Mouse (Mus musculus) kidney, postnatal 0 days (tissue): ENCODE measurements at regions not wholly inside any gene's neighbourhood (a gene's known extent, or its start where the extent isn't known, plus 50 kb on each side); places are given as distances from the start of the nearest gene placed in this dataset.

ENCODE experiments used
- ATAC-seq: fragments of 200-750 bp; cut with Nextera tagmentation; replicated peaks from 2 replicates; pipeline ENCODE4 v1.8.0; 2017; ENCODE audit warnings: low read depth, moderate number of reproducible peaks, moderate TSS enrichment, moderate library complexity; ENCODE audit not compliant: low FRiP score
- DNase-seq: peaks from one replicate; pipeline ENCODE4 v3.0.0-alpha.2; 2016; ENCODE audit warnings: low spot score
- H3K27ac ChIP-seq: fragments of 300-500 bp; sonication (generic); 2 replicates; pipeline ENCODE4 v1.5.1; 2014; ENCODE audit warnings: mild to moderate bottlenecking
- H3K27me3 ChIP-seq: fragments of 300-500 bp; sonication (generic); 2 replicates; pipeline ENCODE4 v1.6.1; 2014; ENCODE audit warnings: low read length, mixed read lengths; ENCODE audit not compliant: insufficient read depth
- H3K36me3 ChIP-seq: fragments of 300-500 bp; sonication (generic); 2 replicates; pipeline ENCODE4 v1.6.1; 2014; ENCODE audit warnings: low read length, mixed read lengths; ENCODE audit not compliant: insufficient read depth
- H3K4me1 ChIP-seq: fragments of 300-500 bp; sonication (generic); replicated peaks from 2 replicates; pipeline ENCODE4 v1.6.1; 2014; ENCODE audit warnings: antibody characterized with exemption, low read length, mixed read lengths; ENCODE audit not compliant: insufficient read depth
- H3K4me2 ChIP-seq: fragments of 300-500 bp; sonication (generic); 2 replicates; pipeline ENCODE4 v1.6.1; 2014; ENCODE audit warnings: mild to moderate bottlenecking, low read length, moderate library complexity, mixed read lengths
- H3K4me3 ChIP-seq: fragments of 300-500 bp; sonication (generic); replicated peaks from 2 replicates; pipeline ENCODE4 v1.5.1; 2014; ENCODE audit warnings: low read depth, low read length
- H3K9ac ChIP-seq: fragments of 300-500 bp; sonication (generic); 2 replicates; pipeline ENCODE4 v1.6.1; 2014; ENCODE audit warnings: low read depth, low read length
- H3K9me3 ChIP-seq: fragments of 300-500 bp; sonication (generic); replicated peaks from 2 replicates; pipeline ENCODE4 v1.6.1; 2016; ENCODE audit warnings: low read length, inconsistent platforms, mixed read lengths
- CTCF ChIP-seq: IDR thresholded peaks from 2 replicates; pipeline ENCODE4 v1.5.1; 2016; ENCODE audit warnings: antibody characterized with exemption, low read depth, mild to moderate bottlenecking, moderate library complexity
- whole genome bisulfite sequencing: fragments of 180-500 bp; shearing (Covaris S2); extraction: QIAGEN DNeasy Blood & Tissue Kit; methylation state at CpG from one replicate; pipeline ENCODE4 v1.1.7; 2014; 5-methylcytosine and 5-hydroxymethylcytosine counted together

- no peaks in the 10 kb centered on the region for H3K4me1 ChIP-seq
- H3K4me3 ChIP-seq: no peak overlapping the region
- no peak for ATAC-seq
- no peak overlapping the region for H3K9ac ChIP-seq
- DNase-seq: peak; percentile 2
- WGBS: 66% methylated on average over 3 of the region's 3 CpGs
- H3K36me3 ChIP-seq: no peaks in the 10 kb centered on the region
- no peak for TF ChIP-seq CTCF
- no peaks in the 10 kb centered on the region for H3K27me3 ChIP-seq
- H3K4me2 ChIP-seq: no peak overlapping the region
- no peaks in the 10 kb centered on the region for H3K9me3 ChIP-seq
- H3K27ac ChIP-seq: no peak overlapping the region
These were observed 440.4 kb upstream of the Dppa4 start for GRCm38 (mm10) chr16:47843169-47843568.

- ATAC-seq (no peak), DNase-seq (no peak)
- Histone ChIP-seq H3K4me1 (no peaks in the 10 kb centered on the region), H3K4me3 (no peak overlapping the region), H3K36me3 (no peaks in the 10 kb centered on the region), H3K27ac (no peak overlapping the region), H3K4me2 (no peak overlapping the region), H3K9ac (no peak overlapping the region), H3K9me3 (no peaks in the 10 kb centered on the region), H3K27me3 (no peaks in the 10 kb centered on the region)
- TF ChIP-seq CTCF: no peak
- 69% methylated on average over 1 of the region's 1 CpGs for WGBS
These were observed 431.9 kb upstream of the Dppa4 start for GRCm38 (mm10) chr16:47851631-47852030.

GRCm38 (mm10) chr16:47859840-47860239, 423.7 kb upstream of the Dppa4 start:
- ATAC-seq: no peak

GRCm38 (mm10) chr16:47875258-47875657, 408.3 kb upstream of the Dppa4 start:
- DNase-seq: no peak
- Histone ChIP-seq H3K9me3 (no peaks in the 10 kb centered on the region), H3K4me3 (no peak overlapping the region), H3K36me3 (no peaks in the 10 kb centered on the region), H3K27me3 (no peaks in the 10 kb centered on the region), H3K9ac (no peak overlapping the region), H3K4me1 (no peaks in the 10 kb centered on the region), H3K4me2 (no peak overlapping the region), H3K27ac (no peak overlapping the region)
- no peak for ATAC-seq
- TF ChIP-seq CTCF: no peak
- WGBS: 75% methylated on average over 1 of the region's 1 CpGs

More at GRCm38 (mm10) chr16:47859840-47860239, 423.7 kb upstream of the Dppa4 start:
- WGBS: 80% methylated on average over 3 of the region's 3 CpGs
- Histone ChIP-seq H3K4me2 (no peak overlapping the region), H3K9me3 (no peaks in the 10 kb centered on the region), H3K4me3 (no peak overlapping the region), H3K4me1 (no peaks in the 10 kb centered on the region), H3K36me3 (no peaks in the 10 kb centered on the region), H3K27me3 (no peaks in the 10 kb centered on the region), H3K27ac (no peak overlapping the region), H3K9ac (no peak overlapping the region)
- no peak for TF ChIP-seq CTCF
- DNase-seq: no peak

GRCm38 (mm10) chr16:47883476-47883875, 400.1 kb upstream of the Dppa4 start:
- H3K4me2 ChIP-seq: no peak overlapping the region
- 97% methylated on average over 1 of the region's 1 CpGs for WGBS
- no peak for ATAC-seq
- no peaks in the 10 kb centered on the region for H3K9me3 ChIP-seq
- no peak overlapping the region for H3K9ac ChIP-seq
- H3K36me3 ChIP-seq: no peaks in the 10 kb centered on the region
- peak; percentile 52 for TF ChIP-seq CTCF
- DNase-seq: peak; percentile 6
- no peak overlapping the region for H3K4me3 ChIP-seq
- H3K27me3 ChIP-seq: no peaks in the 10 kb centered on the region
- no peak overlapping the region for H3K27ac ChIP-seq
- no peaks in the 10 kb centered on the region for H3K4me1 ChIP-seq

- DNase-seq (no peak), ATAC-seq (no peak)
- no peak for TF ChIP-seq CTCF
- H3K27me3 ChIP-seq: no peaks in the 10 kb centered on the region
- H3K9me3 ChIP-seq: no peaks in the 10 kb centered on the region
- no peak overlapping the region for H3K27ac ChIP-seq
- 84% methylated on average over 4 of the region's 4 CpGs for whole genome bisulfite sequencing
- H3K4me1 ChIP-seq: no peaks in the 10 kb centered on the region
- H3K4me3 ChIP-seq: no peak overlapping the region
- no peak overlapping the region for H3K4me2 ChIP-seq
- H3K36me3 ChIP-seq: no peaks in the 10 kb centered on the region
- no peak overlapping the region for H3K9ac ChIP-seq
These were observed 396.5 kb upstream of the Dppa4 start for GRCm38 (mm10) chr16:47887019-47887418.

GRCm38 (mm10) chr16:47900785-47901184, 382.7 kb upstream of the Dppa4 start:
- DNase-seq (no peak), ATAC-seq (no peak)
- Histone ChIP-seq H3K4me3 (no peak overlapping the region), H3K4me2 (no peak overlapping the region), H3K36me3 (no peaks in the 10 kb centered on the region), H3K9me3 (no peaks in the 10 kb centered on the region), H3K27me3 (no peaks in the 10 kb centered on the region), H3K4me1 (no peaks in the 10 kb centered on the region), H3K27ac (no peak overlapping the region), H3K9ac (no peak overlapping the region)
- WGBS: 46% methylated on average over 3 of the region's 3 CpGs
- TF ChIP-seq CTCF: no peak
